Mouse (Mus musculus): Measurements from ENCODE around the gene Iqsec1. TPM values are rescaled to one million over a fixed set of nuclear protein-coding genes. Genes with fewer than 3 reads are reported as not detected.

Gene Iqsec1
- polyA plus RNA-seq, 1 experiment, result 41.7 TPM

- Histone ChIP-seq H3K9ac (ENCODE audit: low read depth, poor library complexity, severe bottlenecking) (no peak overlapping the region), H3K9me3 (replicated peaks; ENCODE audit: control insufficient read depth, insufficient read depth, low read length, poor library complexity, severe bottlenecking) (no peaks in the 10 kb centered on the region), H3K27me3 (ENCODE audit: control insufficient read depth, insufficient read depth, low read length, poor library complexity, severe bottlenecking) (no peaks in the 10 kb centered on the region), H3K36me3 (ENCODE audit: control insufficient read depth, insufficient read depth, low read length, poor library complexity, severe bottlenecking) (no peaks in the 10 kb centered on the region), H3K27ac (ENCODE audit: insufficient read depth, low read length) (no peak overlapping the region), H3K4me3 (ENCODE audit: low read depth, low read length) (no peak overlapping the region), H3K4me1 (ENCODE audit: control insufficient read depth, insufficient read depth, low read length) (no peaks in the 10 kb centered on the region)
- TF ChIP-seq EP300 (IDR thresholded peaks at IDR 0.05; ENCODE audit: insufficient read depth, low read depth, low read length), result no peak
- no peak for TF ChIP-seq POLR2A (IDR thresholded peaks at IDR 0.05; ENCODE audit: insufficient read depth, low read length)
- no peak for TF ChIP-seq CTCF (IDR thresholded peaks at IDR 0.05; ENCODE audit: low read depth, low read length)
Observed at GRCm38 (mm10) chr6:90848068-90848467, 140.4 kb downstream of the Iqsec1 start.

GRCm38 (mm10) chr6:90847523-90847922 is 141.0 kb downstream of the Iqsec1 start:
- Histone ChIP-seq H3K9ac (ENCODE audit: low read depth, poor library complexity, severe bottlenecking) (no peak overlapping the region), H3K9me3 (replicated peaks; ENCODE audit: control insufficient read depth, insufficient read depth, low read length, poor library complexity, severe bottlenecking) (no peaks in the 10 kb centered on the region), H3K4me3 (ENCODE audit: low read depth, low read length) (no peak overlapping the region), H3K36me3 (ENCODE audit: control insufficient read depth, insufficient read depth, low read length, poor library complexity, severe bottlenecking) (no peaks in the 10 kb centered on the region), H3K4me1 (ENCODE audit: control insufficient read depth, insufficient read depth, low read length) (no peaks in the 10 kb centered on the region), H3K27ac (ENCODE audit: insufficient read depth, low read length) (no peak overlapping the region), H3K27me3 (ENCODE audit: control insufficient read depth, insufficient read depth, low read length, poor library complexity, severe bottlenecking) (no peaks in the 10 kb centered on the region)
- TF ChIP-seq POLR2A (IDR thresholded peaks at IDR 0.05; ENCODE audit: insufficient read depth, low read length) (no peak), EP300 (IDR thresholded peaks at IDR 0.05; ENCODE audit: insufficient read depth, low read depth, low read length) (no peak), CTCF (IDR thresholded peaks at IDR 0.05; ENCODE audit: low read depth, low read length) (no peak)

- no peak for TF ChIP-seq EP300 (IDR thresholded peaks at IDR 0.05; ENCODE audit: insufficient read depth, low read depth, low read length)
- no peak for TF ChIP-seq POLR2A (IDR thresholded peaks at IDR 0.05; ENCODE audit: insufficient read depth, low read length)
- no peak for TF ChIP-seq CTCF (IDR thresholded peaks at IDR 0.05; ENCODE audit: low read depth, low read length)
- Histone ChIP-seq H3K9ac (ENCODE audit: low read depth, poor library complexity, severe bottlenecking) (no peak overlapping the region), H3K4me3 (ENCODE audit: low read depth, low read length) (no peak overlapping the region), H3K9me3 (replicated peaks; ENCODE audit: control insufficient read depth, insufficient read depth, low read length, poor library complexity, severe bottlenecking) (no peaks in the 10 kb centered on the region), H3K27ac (ENCODE audit: insufficient read depth, low read length) (no peak overlapping the region), H3K36me3 (ENCODE audit: control insufficient read depth, insufficient read depth, low read length, poor library complexity, severe bottlenecking) (no peaks in the 10 kb centered on the region), H3K27me3 (ENCODE audit: control insufficient read depth, insufficient read depth, low read length, poor library complexity, severe bottlenecking) (no peaks in the 10 kb centered on the region), H3K4me1 (ENCODE audit: control insufficient read depth, insufficient read depth, low read length) (no peaks in the 10 kb centered on the region)
Observed at GRCm38 (mm10) chr6:90839972-90840371, 148.5 kb downstream of the Iqsec1 start.

DNA sequence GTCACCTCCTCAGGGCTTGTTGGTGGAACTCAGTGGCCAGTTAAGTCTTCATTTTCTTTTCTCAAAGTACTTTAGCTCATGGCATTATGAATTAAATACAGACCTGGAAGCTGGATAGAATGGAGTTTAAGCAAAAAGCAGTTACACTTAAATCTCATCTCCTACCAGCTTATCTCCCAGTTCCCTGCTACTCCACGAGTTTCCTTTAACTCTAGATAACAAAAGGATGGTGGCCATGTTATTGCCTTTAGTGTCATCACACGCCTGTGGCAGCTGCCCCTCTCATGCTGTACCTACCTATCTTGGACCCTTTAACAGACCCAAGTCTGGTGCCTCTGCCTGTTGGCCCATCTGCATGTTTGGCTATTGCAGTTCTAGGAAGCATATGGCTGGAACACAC is 151.7 kb downstream of the Iqsec1 start:
- no peak overlapping the region for H3K4me3 ChIP-seq (ENCODE audit: low read depth, low read length)
- no peaks in the 10 kb centered on the region for H3K36me3 ChIP-seq (ENCODE audit: control insufficient read depth, insufficient read depth, low read length, poor library complexity, severe bottlenecking)
- no peak overlapping the region for H3K9ac ChIP-seq (ENCODE audit: low read depth, poor library complexity, severe bottlenecking)
- TF ChIP-seq POLR2A (IDR thresholded peaks at IDR 0.05; ENCODE audit: insufficient read depth, low read length) (no peak), CTCF (IDR thresholded peaks at IDR 0.05; ENCODE audit: low read depth, low read length) (no peak), EP300 (IDR thresholded peaks at IDR 0.05; ENCODE audit: insufficient read depth, low read depth, low read length) (no peak)
- H3K4me1 ChIP-seq (ENCODE audit: control insufficient read depth, insufficient read depth, low read length), result no peaks in the 10 kb centered on the region
- H3K9me3 ChIP-seq (replicated peaks; ENCODE audit: control insufficient read depth, insufficient read depth, low read length, poor library complexity, severe bottlenecking), result no peaks in the 10 kb centered on the region
- no peak overlapping the region for H3K27ac ChIP-seq (ENCODE audit: insufficient read depth, low read length)
- no peaks in the 10 kb centered on the region for H3K27me3 ChIP-seq (ENCODE audit: control insufficient read depth, insufficient read depth, low read length, poor library complexity, severe bottlenecking)

DNA sequence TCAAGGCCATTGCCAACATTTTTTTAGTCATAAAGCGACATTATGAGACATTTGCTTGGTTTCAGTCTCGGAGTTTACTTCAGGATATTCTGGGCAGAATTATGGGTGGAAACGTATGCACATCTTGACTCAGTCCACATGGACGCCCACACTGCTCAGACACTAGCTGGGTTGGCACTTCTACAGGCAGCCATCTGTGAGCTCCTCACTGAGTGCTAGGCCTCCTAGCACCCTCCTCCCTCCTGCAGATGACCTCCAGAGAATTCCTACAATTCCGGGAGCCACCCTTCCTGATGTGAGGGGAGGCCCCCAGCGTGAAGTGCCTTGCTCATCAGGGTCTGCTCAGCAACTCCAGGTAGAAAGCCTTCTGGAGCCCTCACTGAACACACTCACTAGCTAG is 158.9 kb downstream of the Iqsec1 start:
- Histone ChIP-seq H3K4me1 (ENCODE audit: control insufficient read depth, insufficient read depth, low read length) (no peaks in the 10 kb centered on the region), H3K9ac (ENCODE audit: low read depth, poor library complexity, severe bottlenecking) (no peak overlapping the region), H3K36me3 (ENCODE audit: control insufficient read depth, insufficient read depth, low read length, poor library complexity, severe bottlenecking) (no peaks in the 10 kb centered on the region), H3K27ac (ENCODE audit: insufficient read depth, low read length) (no peak overlapping the region), H3K4me3 (ENCODE audit: low read depth, low read length) (no peak overlapping the region), H3K27me3 (ENCODE audit: control insufficient read depth, insufficient read depth, low read length, poor library complexity, severe bottlenecking) (no peaks in the 10 kb centered on the region), H3K9me3 (replicated peaks; ENCODE audit: control insufficient read depth, insufficient read depth, low read length, poor library complexity, severe bottlenecking) (no peaks in the 10 kb centered on the region)
- TF ChIP-seq POLR2A (IDR thresholded peaks at IDR 0.05; ENCODE audit: insufficient read depth, low read length), result no peak
- no peak for TF ChIP-seq EP300 (IDR thresholded peaks at IDR 0.05; ENCODE audit: insufficient read depth, low read depth, low read length)
- no peak for TF ChIP-seq CTCF (IDR thresholded peaks at IDR 0.05; ENCODE audit: low read depth, low read length)

DNA sequence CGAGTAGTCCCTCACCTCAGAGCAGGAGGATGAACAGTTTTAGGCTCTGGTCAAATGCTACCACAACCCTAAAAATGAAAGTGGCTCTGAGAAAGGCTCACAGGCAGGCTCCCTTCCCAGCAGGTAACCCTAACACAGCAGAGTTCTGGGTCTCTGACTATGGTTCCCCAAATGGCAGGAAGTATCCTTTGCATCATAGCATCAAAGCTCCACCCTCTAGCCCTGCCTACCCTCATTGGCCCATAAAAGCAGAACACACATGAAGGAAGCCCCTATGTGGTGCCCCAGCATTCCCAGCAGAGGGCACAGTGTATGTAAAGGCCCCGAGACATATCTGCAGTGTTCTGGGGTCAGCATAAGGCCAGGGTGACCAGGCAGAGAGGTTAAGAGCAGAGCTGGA is 163.4 kb downstream of the Iqsec1 start:
- TF ChIP-seq CTCF (IDR thresholded peaks at IDR 0.05; ENCODE audit: low read depth, low read length) (no peak), EP300 (IDR thresholded peaks at IDR 0.05; ENCODE audit: insufficient read depth, low read depth, low read length) (no peak), POLR2A (IDR thresholded peaks at IDR 0.05; ENCODE audit: insufficient read depth, low read length) (no peak)

More for the DNA sequence above, 163.4 kb downstream of the Iqsec1 start:
- no peaks in the 10 kb centered on the region for H3K27me3 ChIP-seq (ENCODE audit: control insufficient read depth, insufficient read depth, low read length, poor library complexity, severe bottlenecking)
- no peaks in the 10 kb centered on the region for H3K36me3 ChIP-seq (ENCODE audit: control insufficient read depth, insufficient read depth, low read length, poor library complexity, severe bottlenecking)
- no peak overlapping the region for H3K9ac ChIP-seq (ENCODE audit: low read depth, poor library complexity, severe bottlenecking)
- H3K9me3 ChIP-seq (replicated peaks; ENCODE audit: control insufficient read depth, insufficient read depth, low read length, poor library complexity, severe bottlenecking), result no peaks in the 10 kb centered on the region
- no peaks in the 10 kb centered on the region for H3K4me1 ChIP-seq (ENCODE audit: control insufficient read depth, insufficient read depth, low read length)
- no peak overlapping the region for H3K4me3 ChIP-seq (ENCODE audit: low read depth, low read length)
- no peak overlapping the region for H3K27ac ChIP-seq (ENCODE audit: insufficient read depth, low read length)
